Mouse (Mus musculus) heart, postnatal 0 days (tissue): ENCODE data around the gene Rhoc.

Source experiments
- CTCF ChIP-seq: IDR thresholded peaks from 2 replicates; pipeline ENCODE4 v1.5.1; 2016; ENCODE audit warnings: antibody characterized with exemption, control low read depth, low read depth
- EP300 ChIP-seq: IDR thresholded peaks from 2 replicates; pipeline ENCODE4 v1.6.1; 2016; ENCODE audit warnings: antibody characterized with exemption, low read depth

DNA sequence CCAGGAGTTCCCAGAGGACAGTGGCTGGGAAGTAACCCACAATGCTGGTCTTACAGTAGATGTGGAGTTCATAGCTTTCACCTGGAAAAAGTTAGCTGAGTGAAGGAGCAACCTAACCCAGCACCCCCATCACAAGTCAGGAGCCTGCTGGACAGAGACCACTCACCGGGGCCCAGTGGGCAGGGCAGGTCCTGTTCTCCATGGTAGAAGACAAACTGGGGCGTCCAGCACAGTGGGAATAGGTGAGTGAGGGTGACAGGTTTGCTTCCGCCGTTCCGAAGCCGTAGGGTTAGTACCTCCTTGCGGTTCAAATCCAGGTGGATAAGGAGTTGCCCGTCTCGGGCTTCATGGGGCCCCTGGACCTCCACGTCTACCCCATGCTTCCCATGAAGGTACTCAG, 16.1 kb downstream of the Rhoc start:
- TF ChIP-seq CTCF (no peak), EP300 (no peak)
